Mouse (Mus musculus) hindbrain, embryonic 11.5 days (tissue): ENCODE measurements around the gene Cdh23. TPM values are rescaled to one million over a fixed set of nuclear protein-coding genes. Genes with fewer than 3 reads are reported as not detected.

Experiments used
- ATAC-seq: fragments of 200-750 bp; cut with Nextera tagmentation; 2 replicates; pipeline ENCODE4 v1.8.0; 2017; ENCODE audit warnings: mild to moderate bottlenecking, moderate TSS enrichment, moderate library complexity; ENCODE audit not compliant: low FRiP score
- DNase-seq: peaks from one replicate; pipeline ENCODE4 v3.0.0-alpha.2; 2015; ENCODE audit warnings: low spot score
- H3K27ac ChIP-seq: fragments of 300-500 bp; sonication (generic); 2 replicates; pipeline ENCODE4 v1.5.1; 2014; ENCODE audit warnings: mild to moderate bottlenecking, low read depth, low read length
- H3K27me3 ChIP-seq: fragments of 300-500 bp; sonication (generic); 2 replicates; pipeline ENCODE4 v1.6.1; 2014; ENCODE audit warnings: mild to moderate bottlenecking, low read length, moderate library complexity, mixed read lengths; ENCODE audit not compliant: control insufficient read depth, insufficient read depth
- H3K36me3 ChIP-seq: fragments of 300-500 bp; sonication (generic); 2 replicates; pipeline ENCODE4 v1.6.1; 2014; ENCODE audit warnings: mild to moderate bottlenecking, low read length, moderate library complexity, mixed read lengths; ENCODE audit not compliant: control insufficient read depth, insufficient read depth
- H3K4me1 ChIP-seq: fragments of 300-500 bp; sonication (generic); replicated peaks from 2 replicates; pipeline ENCODE4 v1.6.1; 2014; ENCODE audit warnings: low read length, mixed read lengths; ENCODE audit not compliant: control insufficient read depth, insufficient read depth
- H3K4me2 ChIP-seq: fragments of 300-500 bp; sonication (generic); replicated peaks from 2 replicates; pipeline ENCODE4 v1.6.1; 2014; ENCODE audit warnings: mild to moderate bottlenecking, low read depth, low read length
- H3K4me3 ChIP-seq: fragments of 300-500 bp; sonication (generic); 2 replicates; pipeline ENCODE4 v1.5.1; 2014; ENCODE audit warnings: low read depth, low read length
- H3K9ac ChIP-seq: fragments of 300-500 bp; sonication (generic); 2 replicates; pipeline ENCODE4 v1.6.1; 2014; ENCODE audit warnings: low read depth, low read length
- H3K9me3 ChIP-seq: fragments of 300-500 bp; sonication (generic); 2 replicates; pipeline ENCODE4 v1.6.1; 2016; ENCODE audit warnings: low read length; ENCODE audit not compliant: control insufficient read depth
- whole genome bisulfite sequencing: fragments of 180-500 bp; shearing (Covaris S2); extraction: QIAGEN DNeasy Blood & Tissue Kit; methylation state at CpG from one replicate; pipeline ENCODE4 v1.1.7; 2014; 5-methylcytosine and 5-hydroxymethylcytosine counted together
- polyA plus RNA-seq: library from polyadenylated mRNA; unstranded; fragments of >200 nt; fragmentation: Nextera tagmentation; extraction: Ambion mirVana; gene quantifications from 2 replicates; pipeline ENCODE4 v1.2.1, GENCODE M21; 2014

The Cdh23 gene
- polyA plus RNA-seq, 1 experiment from 2014 or later: 1.6 TPM

DNA sequence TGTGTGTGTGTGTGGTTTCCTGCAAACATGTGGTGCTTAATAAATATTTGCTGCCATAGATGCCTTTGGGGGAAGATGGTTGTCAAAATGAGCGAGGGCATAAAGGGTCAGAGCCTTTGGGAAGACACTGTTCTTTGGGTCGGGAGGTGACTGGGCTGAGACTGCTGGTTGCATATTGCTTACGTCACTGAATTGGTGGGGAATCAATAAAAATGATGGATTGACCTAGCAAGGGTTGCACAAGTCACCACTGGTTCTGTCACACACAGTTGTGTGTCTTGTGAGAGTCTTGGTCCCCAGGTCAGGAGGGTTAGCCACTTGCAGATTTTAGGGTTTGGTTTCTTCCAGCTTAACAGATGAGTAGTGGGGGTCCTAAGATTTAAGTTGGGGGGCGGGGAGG, 19.0 kb downstream of the Cdh23 start:
- H3K36me3 ChIP-seq: no peaks in the 10 kb centered on the region
- WGBS: 72% methylated on average over 4 of the region's 4 CpGs
- H3K27ac ChIP-seq: no peak overlapping the region
- DNase-seq (no peak), ATAC-seq (no peak)
- no peak overlapping the region for H3K4me3 ChIP-seq
- H3K4me2 ChIP-seq: no peak overlapping the region
- no peaks in the 10 kb centered on the region for H3K27me3 ChIP-seq
- H3K9ac ChIP-seq: no peak overlapping the region
- no peaks in the 10 kb centered on the region for H3K9me3 ChIP-seq
- H3K4me1 ChIP-seq: no peaks in the 10 kb centered on the region

DNA sequence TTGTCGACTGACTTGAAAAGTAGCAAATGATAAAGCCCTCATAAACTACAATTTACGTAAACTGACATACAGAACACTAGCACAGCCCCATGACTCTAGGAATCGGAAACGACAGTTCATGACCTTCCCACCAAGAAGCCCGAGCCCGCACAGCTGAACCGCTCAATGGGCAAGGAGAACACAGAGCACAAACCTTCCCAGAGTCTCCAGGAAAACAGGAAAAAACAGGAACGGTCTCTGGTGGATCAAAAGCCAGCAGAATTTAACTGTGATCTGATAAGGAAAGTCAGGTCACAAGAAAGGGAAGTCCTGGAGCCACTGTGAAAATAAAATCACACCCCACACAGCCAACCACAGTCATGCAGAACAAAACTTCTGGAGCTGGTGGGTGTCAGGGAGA, 26.1 kb downstream of the Cdh23 start:
- H3K4me1 ChIP-seq: no peaks in the 10 kb centered on the region
- H3K9ac ChIP-seq: no peak overlapping the region
- no peaks in the 10 kb centered on the region for H3K36me3 ChIP-seq
- H3K9me3 ChIP-seq: no peaks in the 10 kb centered on the region
- 83% methylated on average over 8 of the region's 8 CpGs for WGBS
- ATAC-seq (no peak), DNase-seq (no peak)
- no peak overlapping the region for H3K27ac ChIP-seq
- no peak overlapping the region for H3K4me3 ChIP-seq
- no peak overlapping the region for H3K4me2 ChIP-seq
- H3K27me3 ChIP-seq: no peaks in the 10 kb centered on the region

DNA sequence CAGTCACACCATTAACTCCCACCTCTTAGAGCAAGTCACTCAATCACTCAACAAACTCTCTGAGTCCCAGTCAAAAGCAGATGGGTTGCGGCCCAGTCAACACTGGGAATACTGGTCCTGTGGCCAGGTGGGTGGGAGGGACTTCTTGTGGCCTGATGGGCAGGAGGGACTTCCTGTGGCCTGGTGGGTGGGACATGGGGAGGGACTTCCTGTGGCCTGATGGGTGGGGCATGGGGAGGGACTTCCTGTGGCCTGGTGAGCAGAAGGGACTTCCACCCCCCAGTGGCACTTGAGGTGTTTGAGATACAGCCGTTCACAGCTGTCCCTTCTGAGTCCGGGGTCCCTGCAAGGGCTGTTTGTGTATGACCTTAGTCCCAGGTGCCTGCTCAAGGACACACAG, 27.7 kb downstream of the Cdh23 start:
- 85% methylated on average over 3 of the region's 3 CpGs for WGBS
- no peak overlapping the region for H3K9ac ChIP-seq
- no peaks in the 10 kb centered on the region for H3K27me3 ChIP-seq
- no peaks in the 10 kb centered on the region for H3K4me1 ChIP-seq
- H3K9me3 ChIP-seq: no peaks in the 10 kb centered on the region
- no peak overlapping the region for H3K4me2 ChIP-seq
- no peak overlapping the region for H3K4me3 ChIP-seq
- no peak overlapping the region for H3K27ac ChIP-seq
- DNase-seq: no peak
- ATAC-seq: no peak
- H3K36me3 ChIP-seq: no peaks in the 10 kb centered on the region

- WGBS: 71% methylated on average over 9 of the region's 9 CpGs
- Histone ChIP-seq H3K9me3 (no peaks in the 10 kb centered on the region), H3K27ac (no peak overlapping the region), H3K4me1 (no peaks in the 10 kb centered on the region), H3K27me3 (no peaks in the 10 kb centered on the region), H3K4me2 (no peak overlapping the region), H3K4me3 (no peak overlapping the region), H3K36me3 (no peaks in the 10 kb centered on the region), H3K9ac (no peak overlapping the region)
- ATAC-seq (no peak), DNase-seq (no peak)
Observed at GRCm38 (mm10) chr10:60660986-60661385, 35.3 kb downstream of the Cdh23 start.

- no peaks in the 10 kb centered on the region for H3K9me3 ChIP-seq
- H3K4me3 ChIP-seq: no peak overlapping the region
Observed at GRCm38 (mm10) chr10:60659450-60660020, 36.8 kb downstream of the Cdh23 start.

GRCm38 (mm10) chr10:60658176-60658575, 38.1 kb downstream of the Cdh23 start:
- no peak overlapping the region for H3K4me3 ChIP-seq
- no peak overlapping the region for H3K4me2 ChIP-seq
- H3K9ac ChIP-seq: no peak overlapping the region
- no peaks in the 10 kb centered on the region for H3K36me3 ChIP-seq
- no peak overlapping the region for H3K27ac ChIP-seq
- WGBS: 88% methylated on average over 10 of the region's 10 CpGs
- H3K4me1 ChIP-seq: no peaks in the 10 kb centered on the region
- H3K9me3 ChIP-seq: no peaks in the 10 kb centered on the region
- no peaks in the 10 kb centered on the region for H3K27me3 ChIP-seq
- ATAC-seq (no peak), DNase-seq (no peak)

More at GRCm38 (mm10) chr10:60659450-60660020, 36.8 kb downstream of the Cdh23 start:
- no peak overlapping the region for H3K9ac ChIP-seq
- 70% methylated on average over 15 of the region's 15 CpGs for WGBS
- DNase-seq (no peak), ATAC-seq (no peak)
- no peak overlapping the region for H3K4me2 ChIP-seq
- H3K36me3 ChIP-seq: no peaks in the 10 kb centered on the region
- H3K27me3 ChIP-seq: no peaks in the 10 kb centered on the region
- no peak overlapping the region for H3K27ac ChIP-seq
- H3K4me1 ChIP-seq: no peaks in the 10 kb centered on the region

GRCm38 (mm10) chr10:60653675-60654074, 42.6 kb downstream of the Cdh23 start:
- H3K4me3 ChIP-seq: no peak overlapping the region
- no peaks in the 10 kb centered on the region for H3K4me1 ChIP-seq
- DNase-seq (no peak), ATAC-seq (no peak)
- no peaks in the 10 kb centered on the region for H3K36me3 ChIP-seq
- H3K4me2 ChIP-seq: no peak overlapping the region
- no peaks in the 10 kb centered on the region for H3K27me3 ChIP-seq
- H3K27ac ChIP-seq: no peak overlapping the region
- WGBS: 86% methylated on average over 4 of the region's 4 CpGs
- H3K9me3 ChIP-seq: no peaks in the 10 kb centered on the region
- H3K9ac ChIP-seq: no peak overlapping the region

GRCm38 (mm10) chr10:60653106-60653505, 43.2 kb downstream of the Cdh23 start:
- Histone ChIP-seq H3K4me1 (no peaks in the 10 kb centered on the region), H3K4me2 (no peak overlapping the region), H3K9me3 (no peaks in the 10 kb centered on the region), H3K27me3 (no peaks in the 10 kb centered on the region), H3K4me3 (no peak overlapping the region), H3K9ac (no peak overlapping the region), H3K36me3 (no peaks in the 10 kb centered on the region), H3K27ac (no peak overlapping the region)
- DNase-seq (no peak), ATAC-seq (no peak)
- 90% methylated on average over 10 of the region's 10 CpGs for WGBS

GRCm38 (mm10) chr10:60644079-60644641, 52.1 kb downstream of the Cdh23 start:
- Histone ChIP-seq H3K27ac (no peak overlapping the region), H3K9ac (no peak overlapping the region), H3K27me3 (no peaks in the 10 kb centered on the region), H3K4me3 (no peak overlapping the region), H3K36me3 (no peaks in the 10 kb centered on the region), H3K9me3 (no peaks in the 10 kb centered on the region), H3K4me1 (no peaks in the 10 kb centered on the region), H3K4me2 (no peak overlapping the region)
- WGBS: 81% methylated on average over 14 of the region's 14 CpGs
- DNase-seq (no peak), ATAC-seq (no peak)
